Mouse (Mus musculus): ENCODE measurements at regions not wholly inside any gene's neighbourhood (a gene's known extent, or its start where the extent isn't known, plus 50 kb on each side); places are given as distances from the start of the nearest gene placed in this dataset.

- DNase-seq (ENCODE audit: low read depth, low spot score), result no peak
Observed at GRCm38 (mm10) chr1:75889847-75890591, 344.0 kb downstream of the Slc4a3 start.

- DNase-seq (ENCODE audit: low read depth, low spot score), result no peak
Observed at GRCm38 (mm10) chr1:75890636-75891276, 344.7 kb downstream of the Slc4a3 start.

GRCm38 (mm10) chr1:75895550-75895949 lies 349.5 kb downstream of the Slc4a3 start:
- DNase-seq (ENCODE audit: low read depth, low spot score), result no peak

- no peak for DNase-seq (ENCODE audit: low read depth, low spot score)
Observed at GRCm38 (mm10) chr1:75901146-75901545, 355.1 kb downstream of the Slc4a3 start.

GRCm38 (mm10) chr1:75905699-75906470 lies 359.8 kb downstream of the Slc4a3 start:
- no peak for DNase-seq (ENCODE audit: low read depth, low spot score)

GRCm38 (mm10) chr1:75915311-75915710 lies 369.2 kb downstream of the Slc4a3 start:
- no peak for DNase-seq (ENCODE audit: low read depth, low spot score)

GRCm38 (mm10) chr1:75916181-75916580 lies 370.1 kb downstream of the Slc4a3 start:
- no peak for DNase-seq (ENCODE audit: low read depth, low spot score)

- DNase-seq (ENCODE audit: low read depth, low spot score), result no peak
Observed at GRCm38 (mm10) chr1:75919134-75919533, 373.1 kb downstream of the Slc4a3 start.

GRCm38 (mm10) chr1:75925046-75925445 lies 379.0 kb downstream of the Slc4a3 start:
- DNase-seq (ENCODE audit: low read depth, low spot score), result no peak

- DNase-seq (ENCODE audit: low read depth, low spot score), result no peak
Observed at GRCm38 (mm10) chr1:75925802-75926201, 379.7 kb downstream of the Slc4a3 start.

GRCm38 (mm10) chr1:75931852-75932251 lies 385.8 kb downstream of the Slc4a3 start:
- DNase-seq (ENCODE audit: low read depth, low spot score), result no peak

- no peak for DNase-seq (ENCODE audit: low read depth, low spot score)
Observed at GRCm38 (mm10) chr1:75933831-75934230, 387.8 kb downstream of the Slc4a3 start.

- no peak for DNase-seq (ENCODE audit: low read depth, low spot score)
Observed at GRCm38 (mm10) chr1:75934761-75935160, 388.7 kb downstream of the Slc4a3 start.

GRCm38 (mm10) chr1:75935866-75936265 lies 389.8 kb downstream of the Slc4a3 start:
- DNase-seq (ENCODE audit: low read depth, low spot score), result no peak

- no peak for DNase-seq (ENCODE audit: low read depth, low spot score)
Observed at GRCm38 (mm10) chr1:75936596-75936995, 390.5 kb downstream of the Slc4a3 start.

GRCm38 (mm10) chr1:75937331-75937730 lies 391.3 kb downstream of the Slc4a3 start:
- no peak for DNase-seq (ENCODE audit: low read depth, low spot score)

GRCm38 (mm10) chr1:75946290-75946839 lies 400.3 kb downstream of the Slc4a3 start:
- DNase-seq (ENCODE audit: low read depth, low spot score), result no peak

- no peak for DNase-seq (ENCODE audit: low read depth, low spot score)
Observed at GRCm38 (mm10) chr1:75978203-75978986, 432.3 kb downstream of the Slc4a3 start.

- DNase-seq (ENCODE audit: low read depth, low spot score), result no peak
Observed at GRCm38 (mm10) chr1:75983057-75983456, 437.0 kb downstream of the Slc4a3 start.

- no peak for DNase-seq (ENCODE audit: low read depth, low spot score)
Observed at GRCm38 (mm10) chr1:75983487-75983886, 437.4 kb downstream of the Slc4a3 start.

- no peak for DNase-seq (ENCODE audit: low read depth, low spot score)
Observed at GRCm38 (mm10) chr1:75988496-75988895, 442.4 kb downstream of the Slc4a3 start.
